Mouse (Mus musculus): Measurements from ENCODE around the gene Ap1s3. TPM values are rescaled to one million over a fixed set of nuclear protein-coding genes. Genes with fewer than 3 reads are reported as not detected.

Ap1s3 gene
- polyA plus RNA-seq, 1 experiment = 60.9 TPM

DNA sequence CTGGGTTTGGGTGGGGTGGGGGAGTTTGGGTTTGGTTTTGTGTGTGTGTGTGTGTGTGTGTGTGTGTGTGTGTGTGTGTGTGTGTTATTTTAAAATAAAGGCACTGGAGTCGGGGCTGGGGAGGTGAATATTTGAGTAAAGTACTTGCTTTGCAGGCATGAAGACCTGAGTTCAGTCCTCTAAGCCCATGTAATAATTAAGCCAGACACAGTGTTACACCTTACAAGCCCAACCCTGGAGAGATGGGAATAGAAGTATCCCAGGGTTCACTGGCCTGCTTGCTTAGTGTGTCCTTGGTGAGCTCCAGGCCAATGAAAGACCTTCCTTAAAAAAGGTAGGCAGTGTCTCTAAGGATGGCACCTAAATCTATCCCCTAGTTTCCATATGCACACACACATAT lies 80.7 kb downstream of the Ap1s3 start:
- DNase-seq (ENCODE audit: low read depth) = no peak

GRCm38 (mm10) chr1:79589971-79590763 lies 81.6 kb downstream of the Ap1s3 start:
- DNase-seq (ENCODE audit: low read depth) = no peak

GRCm38 (mm10) chr1:79589424-79589823 lies 82.3 kb downstream of the Ap1s3 start:
- no peak for DNase-seq (ENCODE audit: low read depth)

DNA sequence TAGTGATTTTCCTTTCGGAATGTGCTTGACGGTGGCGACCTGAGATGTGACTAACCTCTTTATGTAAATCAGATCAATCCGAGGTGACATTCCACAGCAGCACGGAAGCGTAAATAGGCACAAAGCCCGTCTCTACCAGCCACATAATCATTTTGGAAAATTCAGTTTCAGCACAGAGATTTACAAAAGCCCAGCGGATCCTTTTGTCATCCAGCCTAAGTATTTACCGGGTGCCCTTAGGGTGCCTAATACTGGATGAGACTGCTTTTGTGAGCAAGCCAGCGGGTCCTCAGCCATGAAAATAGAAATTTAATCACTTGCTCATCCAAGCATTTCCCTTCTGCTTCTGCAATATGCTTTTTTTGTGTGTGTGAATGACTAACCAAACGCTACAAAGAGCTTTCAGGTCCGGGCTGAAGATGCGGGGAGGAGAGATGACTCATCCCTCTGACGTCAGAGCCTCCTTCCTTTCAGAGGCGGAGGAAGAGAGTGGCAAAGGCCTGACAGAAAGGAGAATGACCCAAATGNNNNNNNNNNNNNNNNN lies 90.6 kb downstream of the Ap1s3 start:
- DNase-seq (ENCODE audit: low read depth) = no peak

DNA sequence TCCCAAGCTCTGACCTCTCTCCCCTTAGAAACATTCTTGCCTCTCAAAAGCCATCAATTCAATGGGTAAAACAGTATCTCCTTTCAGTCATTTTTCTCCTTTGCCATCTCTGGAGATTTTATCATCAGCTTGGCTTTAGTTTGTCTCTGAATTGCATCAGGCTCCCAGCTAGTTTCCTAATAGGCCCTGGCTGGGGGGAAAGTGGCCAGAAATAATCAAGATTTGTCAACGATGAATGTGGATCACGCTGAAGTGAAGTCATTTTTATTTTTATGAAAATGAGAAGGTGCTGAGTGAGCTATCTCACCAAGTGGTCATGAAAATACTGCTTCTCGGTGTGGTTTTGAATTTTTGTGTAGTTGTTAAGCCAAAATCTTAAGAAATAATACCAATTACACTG lies 94.4 kb downstream of the Ap1s3 start:
- DNase-seq (ENCODE audit: low read depth) = no peak

DNA sequence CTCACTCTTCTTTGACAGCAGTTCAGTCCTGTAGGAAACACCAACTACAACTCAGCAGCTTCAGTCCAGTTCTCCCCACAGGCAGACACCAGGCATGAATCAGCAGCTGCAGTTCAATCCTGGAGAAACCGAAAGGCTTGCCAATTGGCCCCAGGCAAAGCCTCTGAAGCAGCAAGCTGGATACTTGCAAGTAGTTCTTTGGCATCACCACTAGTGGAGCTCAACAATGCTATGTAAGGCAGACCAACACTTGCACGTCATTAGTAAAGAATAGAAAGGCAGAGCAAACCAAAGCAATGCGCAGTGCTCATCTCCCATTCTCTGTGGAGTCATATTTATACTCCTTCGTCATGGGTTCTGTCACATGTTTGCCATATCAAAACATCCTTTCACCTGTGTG lies 99.9 kb downstream of the Ap1s3 start:
- DNase-seq (ENCODE audit: low read depth) = no peak

- no peak for DNase-seq (ENCODE audit: low read depth)
These were observed 100.6 kb downstream of the Ap1s3 start for GRCm38 (mm10) chr1:79571126-79571525.

DNA sequence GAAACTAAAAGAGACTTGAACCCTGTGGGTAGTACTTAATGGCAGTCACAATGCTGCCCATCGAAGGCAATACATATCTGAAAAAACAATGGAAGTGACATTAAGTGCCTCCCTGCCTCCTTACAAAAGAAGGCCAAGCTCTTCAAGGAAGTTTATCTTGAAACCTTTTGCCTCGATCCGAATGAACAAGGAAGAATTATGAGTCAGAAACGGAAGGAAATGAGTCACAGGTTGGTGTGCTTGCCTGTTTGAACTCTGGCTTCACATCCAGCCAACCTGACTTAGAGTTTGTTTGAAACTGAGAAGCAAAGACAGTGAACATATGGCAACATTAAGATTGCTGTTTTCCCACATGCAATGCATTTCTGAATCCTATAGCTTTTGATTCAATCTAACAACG lies 110.6 kb downstream of the Ap1s3 start:
- DNase-seq (ENCODE audit: low read depth) = no peak

Other genes with a start within 250 kb of the Ap1s3 start
- 0.04 TPM in 1 of 2 replicates, not detected in the other for gene Scg2, start 231.9 kb downstream of the Ap1s3 start, polyA plus RNA-seq (2012; rRNA removed)
- gene Mrpl44, start 104.0 kb upstream of the Ap1s3 start, polyA plus RNA-seq (2012; rRNA removed) = 9.5 and 13.6 TPM in 2 replicates
- 37.0 and 40.6 TPM in 2 replicates for gene Wdfy1, start 104.2 kb upstream of the Ap1s3 start, polyA plus RNA-seq (2012; rRNA removed)
- 41.0 and 91.6 TPM in 2 replicates for gene Serpine2, start 189.2 kb upstream of the Ap1s3 start, polyA plus RNA-seq (2012; rRNA removed)